Mouse (Mus musculus): ENCODE results near the gene Fbn1.

Fbn1 gene

DNA sequence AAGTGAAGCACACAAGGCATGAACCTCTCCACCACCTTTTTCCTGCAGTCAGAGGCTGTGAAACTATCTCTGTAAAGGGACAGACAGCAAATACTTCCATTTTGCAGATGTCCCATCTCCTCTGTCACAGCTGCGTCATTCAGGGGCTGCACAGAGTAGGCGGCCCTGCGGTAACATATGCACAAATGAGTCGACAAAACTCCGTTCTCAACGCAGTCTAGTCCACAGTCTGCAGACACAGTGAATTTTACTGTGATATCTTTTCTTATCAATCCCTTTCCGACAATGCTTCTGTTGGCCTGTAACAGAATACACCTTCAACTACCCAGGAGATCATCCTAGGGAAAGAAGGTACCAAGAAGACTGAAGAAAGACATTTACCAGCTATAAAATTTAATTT is 9.6 kb downstream of the Fbn1 start:
- no peak for DNase-seq

DNA sequence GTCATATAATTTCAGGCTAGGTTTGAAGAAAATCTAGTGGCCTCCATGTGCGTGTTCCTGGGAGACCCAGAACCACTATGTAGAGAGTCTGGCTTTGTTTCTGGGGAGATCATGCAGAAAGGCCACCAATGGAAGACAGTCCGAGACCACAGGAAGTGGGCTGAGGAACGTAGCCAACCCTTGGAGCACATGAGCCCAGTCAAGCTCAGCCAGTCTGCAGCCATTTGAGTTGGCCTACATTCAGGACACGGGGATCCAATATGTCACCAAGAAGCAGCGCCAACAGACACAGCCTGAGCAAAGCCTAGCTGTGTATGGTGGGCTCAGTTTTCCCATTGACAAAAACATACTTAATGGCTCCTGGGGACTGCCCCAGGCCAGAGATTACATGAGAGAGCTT is 11.1 kb downstream of the Fbn1 start:
- peak; percentile 17 for DNase-seq

DNA sequence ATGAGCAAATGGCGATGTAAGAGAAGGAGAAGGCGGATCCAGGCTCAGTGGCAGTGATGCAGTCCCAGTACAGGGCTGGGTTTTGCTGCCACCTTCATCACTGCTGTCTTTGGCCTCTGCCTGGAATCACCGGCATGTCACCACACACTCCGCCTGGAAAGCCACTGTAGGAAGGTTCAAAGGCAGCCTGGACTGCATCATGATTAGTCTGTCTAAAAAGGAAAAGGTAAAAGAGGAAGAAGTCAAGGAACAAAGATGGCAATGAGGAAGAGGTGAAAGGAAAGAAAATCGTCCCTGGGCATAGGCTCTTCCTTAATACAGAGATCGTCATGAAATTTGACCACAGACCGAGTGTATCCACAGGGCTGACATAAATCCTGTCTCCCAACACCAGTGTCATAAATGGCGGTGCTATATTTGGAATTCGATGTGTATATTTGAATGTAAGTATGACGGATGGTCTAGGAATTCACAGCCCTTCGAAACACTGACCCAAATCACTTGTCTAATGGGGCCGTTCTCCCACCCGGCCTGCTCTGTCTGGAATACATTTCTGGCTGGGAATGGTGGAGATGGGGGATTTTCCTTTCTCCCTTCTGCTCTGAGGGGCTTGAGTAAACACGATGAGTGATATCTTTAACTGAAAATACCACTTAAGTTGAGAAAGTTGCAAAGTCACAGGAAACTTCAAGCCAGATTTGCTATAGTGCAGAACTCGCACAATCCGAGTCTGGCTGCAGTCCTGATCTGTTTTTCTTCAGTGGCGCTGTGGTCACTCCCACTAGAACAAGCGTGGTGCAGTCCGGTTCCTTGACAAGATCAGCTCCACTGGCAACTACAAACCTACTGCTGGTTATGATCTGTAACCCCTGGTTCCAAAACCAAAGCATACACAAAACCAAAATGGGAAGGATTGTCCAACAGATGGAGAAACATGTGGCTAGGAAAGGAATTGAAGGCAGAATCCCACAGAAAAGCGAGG is 12.7 kb downstream of the Fbn1 start:
- no peak for DNase-seq

DNA sequence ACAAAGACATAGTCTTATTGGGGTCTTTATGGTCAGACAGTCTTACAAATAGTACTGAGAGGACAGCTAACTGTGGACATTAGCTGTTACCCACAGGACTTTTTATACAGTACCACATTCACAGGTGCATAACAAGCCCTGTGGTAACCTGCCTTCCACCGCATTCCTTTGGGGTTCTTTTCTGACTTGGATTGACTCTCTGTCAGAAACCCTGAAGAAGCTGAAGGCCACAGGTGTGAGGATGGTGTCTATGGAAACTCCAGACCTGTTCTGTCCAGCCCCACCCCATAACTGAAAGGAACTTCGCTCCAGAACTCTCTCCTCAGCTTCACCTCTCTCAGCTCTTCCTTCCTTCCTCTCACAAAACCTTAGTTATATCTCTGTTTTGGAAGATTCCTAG is 13.5 kb downstream of the Fbn1 start:
- no peak for DNase-seq

DNA sequence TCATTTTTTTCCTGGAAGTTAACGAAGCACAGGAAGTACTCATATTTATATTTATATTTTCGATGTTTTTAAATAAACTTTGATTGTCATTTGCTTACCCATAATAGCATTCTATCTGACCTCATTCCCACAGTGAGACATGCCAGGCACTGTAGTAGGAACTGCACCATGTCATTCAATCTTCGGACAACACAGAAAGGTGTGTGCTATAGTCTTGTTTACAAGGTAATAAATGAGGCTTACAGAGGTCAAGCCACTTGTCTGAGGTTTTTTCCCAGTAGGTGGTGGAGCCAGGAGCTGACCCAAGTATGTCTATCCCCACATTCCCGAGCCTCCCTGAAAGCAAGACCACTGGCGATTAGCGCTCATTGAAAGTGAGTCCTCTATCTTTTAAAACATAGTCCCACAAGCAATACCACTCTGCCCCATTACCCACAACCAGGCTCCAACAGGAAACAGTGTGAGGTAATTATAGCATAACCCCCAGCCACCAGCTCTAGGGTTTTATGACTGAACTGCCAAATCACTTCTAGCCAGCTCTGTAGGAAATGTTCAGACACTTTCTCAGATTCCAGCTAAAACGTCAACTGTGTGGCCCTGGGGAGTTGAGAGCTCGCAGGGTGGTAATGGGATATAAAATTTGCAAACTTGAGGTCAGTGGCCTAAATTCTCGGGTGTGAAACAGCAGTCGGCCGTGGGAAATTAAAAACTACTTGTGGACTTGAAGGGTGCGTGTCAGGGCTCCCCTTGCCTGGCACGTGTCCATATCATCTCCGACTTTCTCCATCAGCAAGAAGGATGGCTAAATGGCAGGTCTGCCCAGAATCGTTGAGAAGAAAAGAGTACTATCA is 15.5 kb downstream of the Fbn1 start:
- no peak for DNase-seq

DNA sequence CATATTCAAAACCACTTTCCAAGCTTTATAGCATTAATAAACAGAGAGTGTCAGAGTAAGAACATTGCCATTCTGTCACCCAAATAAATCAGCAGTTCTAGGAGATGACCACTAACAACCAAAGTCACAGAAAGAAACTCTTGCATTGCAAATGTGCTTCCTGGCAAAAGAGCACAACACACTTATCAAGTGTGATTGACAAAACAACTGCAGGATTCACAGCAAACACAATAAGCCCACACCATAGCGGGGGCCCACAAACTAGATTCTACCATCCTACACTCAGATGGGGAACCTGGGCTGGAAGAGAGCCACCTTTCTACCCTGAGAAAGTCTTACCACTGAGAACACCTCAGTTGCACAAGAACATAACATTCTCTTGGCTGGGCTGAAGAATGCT is 17.8 kb downstream of the Fbn1 start:
- no peak for DNase-seq

DNA sequence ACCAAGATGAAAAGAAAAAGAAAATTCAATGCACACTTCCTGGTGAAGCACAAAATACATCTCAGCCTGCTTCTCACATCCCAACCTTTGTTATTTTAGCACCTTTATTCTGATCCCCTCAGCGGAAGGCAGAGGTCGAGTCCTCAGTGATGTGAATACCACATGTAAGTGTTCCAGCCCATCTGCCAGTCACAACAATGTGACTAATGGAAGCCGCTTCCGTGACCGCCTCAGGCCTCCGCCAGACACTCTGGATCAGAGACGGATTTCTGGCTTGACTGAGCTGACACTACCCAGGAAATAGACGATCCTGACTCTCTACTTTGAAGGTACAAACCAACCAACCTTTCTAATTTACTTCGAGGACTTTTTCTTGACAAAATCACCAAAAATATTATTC is 22.9 kb downstream of the Fbn1 start:
- DNase-seq, result no peak

DNA sequence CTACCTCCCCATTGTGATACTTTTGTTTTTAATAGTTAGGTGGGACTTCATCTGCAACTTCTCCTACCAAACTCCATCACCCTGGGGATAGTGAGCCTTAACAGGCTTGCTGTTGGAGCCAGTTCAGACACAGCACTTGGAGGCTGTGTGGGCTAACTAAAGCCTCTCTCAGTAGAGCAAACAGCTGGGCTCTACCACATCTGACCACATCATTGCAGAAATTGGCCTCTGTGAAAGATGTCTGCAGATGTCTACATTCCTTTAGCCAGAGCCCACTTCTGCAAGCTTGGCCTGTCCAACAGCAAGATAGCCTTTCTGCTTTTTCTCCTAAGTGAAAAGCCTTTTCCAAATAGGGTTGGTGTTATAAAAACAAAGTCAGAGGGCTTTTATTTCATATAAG is 23.6 kb downstream of the Fbn1 start:
- peak; percentile 18 for DNase-seq

DNA sequence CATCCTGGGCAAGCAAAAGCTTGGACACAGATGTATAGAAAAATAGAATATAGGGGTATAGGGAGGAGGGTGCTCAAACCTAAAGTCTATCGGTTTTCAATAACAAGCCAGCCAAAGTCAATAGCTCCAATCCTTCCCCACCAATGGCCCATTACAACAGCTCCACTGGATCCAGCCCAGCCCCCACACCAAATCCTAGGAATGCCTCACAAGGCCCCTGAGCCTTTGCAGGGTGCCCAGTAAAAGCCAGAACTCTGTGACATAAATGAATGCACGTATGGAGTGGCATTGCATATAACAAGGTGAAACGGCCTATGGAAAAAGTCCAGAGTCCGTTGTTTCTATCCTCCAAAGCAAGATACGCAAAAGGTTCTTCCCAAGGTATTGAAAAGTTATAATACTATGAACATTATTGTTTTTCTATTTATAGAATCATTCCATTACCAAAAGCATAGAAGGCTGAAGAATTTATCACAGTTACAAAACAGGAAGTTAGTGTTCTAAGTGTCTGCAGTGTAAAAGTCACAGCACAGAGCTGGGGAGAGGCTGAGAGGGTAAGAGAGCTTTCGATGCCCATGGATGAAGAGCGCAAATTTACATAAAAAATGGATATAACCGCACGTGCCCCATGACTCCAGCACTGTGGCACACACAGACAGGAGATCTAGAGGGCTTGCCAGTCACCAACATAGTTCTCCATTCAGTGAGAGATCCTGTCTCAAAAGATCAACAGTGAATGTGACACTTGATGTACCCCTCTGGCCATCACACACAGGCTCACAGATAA is 26.1 kb downstream of the Fbn1 start:
- DNase-seq, result no peak

DNA sequence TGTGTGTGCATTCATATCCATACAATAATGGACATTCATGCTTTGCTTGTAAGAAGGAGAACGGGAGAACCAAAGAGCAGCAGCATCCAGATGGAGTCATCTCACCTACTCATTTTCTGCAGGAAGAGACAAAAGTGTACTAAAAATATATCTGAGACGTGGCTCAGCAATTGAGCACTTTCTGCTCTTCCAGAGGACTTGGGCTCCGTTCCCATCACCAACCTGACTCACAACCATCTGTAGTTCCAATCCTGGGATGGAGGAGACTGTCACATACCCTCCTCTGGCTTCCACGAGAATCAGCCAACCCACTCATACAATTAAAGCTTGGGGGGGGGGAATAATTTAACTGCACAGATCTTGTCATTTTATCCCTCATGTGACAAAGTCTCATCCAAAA is 26.7 kb downstream of the Fbn1 start:
- DNase-seq, result no peak

DNA sequence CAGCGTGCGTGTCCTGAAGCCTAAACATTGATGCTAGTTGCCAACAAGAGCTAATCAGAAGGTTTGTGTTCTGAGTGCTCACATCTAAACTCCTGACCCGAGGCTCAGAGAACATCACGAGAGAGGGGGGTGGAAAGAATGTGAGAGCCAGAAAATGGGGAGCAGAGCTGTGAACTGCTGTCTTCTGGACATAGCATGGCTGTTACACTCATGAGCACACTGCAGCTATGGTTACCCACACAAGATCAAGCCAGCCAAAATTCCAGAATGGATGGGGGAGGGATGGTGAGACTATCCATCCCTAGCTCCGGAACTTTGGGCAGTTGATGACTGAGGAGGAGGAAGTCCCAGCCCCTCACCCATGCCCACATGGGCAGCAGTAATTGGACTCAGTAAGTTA is 27.7 kb downstream of the Fbn1 start:
- DNase-seq, result peak; percentile 12

DNA sequence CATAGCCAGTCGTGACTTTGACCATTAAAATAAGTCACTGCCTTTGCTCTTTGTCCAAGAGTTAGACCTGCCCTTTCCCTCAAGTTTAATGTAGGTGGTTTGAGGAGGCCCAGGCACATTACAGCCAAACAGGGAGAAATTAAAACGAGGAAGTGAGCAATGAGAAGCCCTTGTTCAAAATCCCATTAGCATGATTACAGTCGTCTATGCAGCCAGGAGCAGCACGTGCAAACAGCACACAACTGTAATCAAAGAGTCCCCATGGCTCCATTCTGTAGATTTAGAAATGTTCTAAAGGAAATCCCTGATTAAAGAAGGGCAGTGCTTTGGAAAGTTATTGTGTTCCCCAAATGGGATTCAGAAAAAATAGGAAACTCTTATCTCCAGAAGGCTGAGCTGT is 29.1 kb downstream of the Fbn1 start:
- DNase-seq, result no peak

DNA sequence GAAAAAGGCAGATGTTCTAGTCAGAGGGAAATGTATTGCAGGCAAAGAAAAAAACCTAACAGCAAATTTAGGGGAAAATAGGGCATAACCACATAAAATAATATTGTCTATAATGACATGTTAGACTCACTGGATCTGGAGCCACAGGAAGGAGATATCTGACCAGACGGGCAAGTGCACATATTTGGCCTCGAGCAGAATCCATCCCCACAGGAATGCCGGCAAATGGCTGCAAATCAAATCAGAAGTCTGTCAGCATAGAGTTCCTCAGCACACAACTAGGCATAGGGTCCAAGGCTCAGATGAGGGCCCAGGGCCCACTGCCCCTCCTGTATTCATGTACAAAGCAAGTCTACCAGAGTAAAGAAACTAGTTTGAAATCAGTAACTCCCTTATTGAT is 30.4 kb downstream of the Fbn1 start:
- no peak for DNase-seq

DNA sequence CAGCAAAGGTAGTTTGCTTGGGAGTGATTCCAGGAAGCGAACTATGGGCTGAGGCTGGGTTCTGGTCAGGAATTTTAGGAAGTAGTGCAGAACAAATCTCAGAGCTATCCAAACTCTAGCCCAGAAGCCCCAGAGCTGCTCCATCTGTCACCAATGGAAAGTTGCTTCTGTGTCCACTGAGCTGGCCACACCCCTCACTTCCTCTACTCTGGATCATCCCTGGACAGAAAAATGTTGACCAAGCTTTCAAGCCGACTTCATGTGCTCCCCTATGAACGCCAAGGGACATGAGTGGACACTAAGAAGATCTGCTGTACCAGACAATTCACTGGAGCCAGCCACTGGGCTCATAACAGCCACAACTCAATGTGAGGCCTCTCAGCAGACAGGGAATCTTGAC is 31.6 kb downstream of the Fbn1 start:
- no peak for DNase-seq

DNA sequence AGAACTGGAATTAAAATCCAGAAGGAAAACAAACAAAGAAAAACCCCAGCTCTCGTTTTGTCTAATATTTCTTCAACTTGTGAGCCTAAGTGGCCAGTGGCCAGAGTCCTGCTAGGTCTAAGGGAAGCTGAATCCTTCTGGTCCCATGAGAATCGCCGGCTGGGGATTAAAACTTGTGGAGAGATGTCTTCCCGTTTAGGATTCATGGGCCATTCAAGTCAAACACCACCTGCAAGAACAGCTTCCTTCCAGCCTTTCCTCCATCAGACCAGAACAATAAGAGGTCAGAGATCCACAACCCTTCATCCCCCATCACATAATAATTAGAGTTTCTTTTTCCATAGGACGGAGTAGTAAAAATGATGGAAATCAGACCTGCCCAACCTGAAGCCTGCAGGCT is 33.1 kb downstream of the Fbn1 start:
- no peak for DNase-seq

DNA sequence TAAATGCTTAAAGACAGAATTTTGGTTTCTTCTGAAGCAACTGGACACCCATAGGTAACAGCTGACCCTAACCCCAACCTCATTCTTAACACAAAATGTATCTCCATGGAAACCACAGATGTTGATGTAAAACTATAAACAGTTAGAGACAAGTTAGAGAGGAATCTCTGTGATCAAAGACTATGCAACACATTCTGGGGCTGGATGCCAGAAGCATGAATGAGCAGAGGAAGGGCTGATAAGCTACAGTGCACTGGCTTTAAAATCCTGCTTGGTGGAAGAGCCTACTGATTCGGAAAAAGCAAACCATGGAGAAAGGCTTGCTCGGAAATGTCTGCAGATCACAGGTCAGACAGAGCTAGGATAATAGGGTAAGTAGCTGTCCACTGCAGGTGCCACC is 34.6 kb downstream of the Fbn1 start:
- no peak for DNase-seq

DNA sequence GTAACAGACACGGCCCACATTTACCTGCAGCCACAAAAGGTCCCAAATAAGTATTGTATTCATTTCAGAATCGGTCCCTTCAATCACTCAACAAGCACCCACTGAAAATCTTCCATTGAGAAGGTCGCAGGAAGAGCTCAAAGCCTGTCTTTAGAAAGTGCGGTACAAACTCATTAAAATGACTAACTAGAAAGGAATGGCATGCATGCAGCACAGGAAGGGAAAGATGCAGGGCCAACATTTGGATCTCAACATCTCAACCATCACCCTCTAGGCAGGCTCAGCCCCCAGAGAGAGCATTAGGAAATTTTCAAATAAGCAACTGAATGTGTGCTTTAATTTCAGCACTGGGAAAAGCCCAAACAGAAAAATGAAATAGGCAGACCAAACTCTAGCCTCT is 36.1 kb downstream of the Fbn1 start:
- no peak for DNase-seq

DNA sequence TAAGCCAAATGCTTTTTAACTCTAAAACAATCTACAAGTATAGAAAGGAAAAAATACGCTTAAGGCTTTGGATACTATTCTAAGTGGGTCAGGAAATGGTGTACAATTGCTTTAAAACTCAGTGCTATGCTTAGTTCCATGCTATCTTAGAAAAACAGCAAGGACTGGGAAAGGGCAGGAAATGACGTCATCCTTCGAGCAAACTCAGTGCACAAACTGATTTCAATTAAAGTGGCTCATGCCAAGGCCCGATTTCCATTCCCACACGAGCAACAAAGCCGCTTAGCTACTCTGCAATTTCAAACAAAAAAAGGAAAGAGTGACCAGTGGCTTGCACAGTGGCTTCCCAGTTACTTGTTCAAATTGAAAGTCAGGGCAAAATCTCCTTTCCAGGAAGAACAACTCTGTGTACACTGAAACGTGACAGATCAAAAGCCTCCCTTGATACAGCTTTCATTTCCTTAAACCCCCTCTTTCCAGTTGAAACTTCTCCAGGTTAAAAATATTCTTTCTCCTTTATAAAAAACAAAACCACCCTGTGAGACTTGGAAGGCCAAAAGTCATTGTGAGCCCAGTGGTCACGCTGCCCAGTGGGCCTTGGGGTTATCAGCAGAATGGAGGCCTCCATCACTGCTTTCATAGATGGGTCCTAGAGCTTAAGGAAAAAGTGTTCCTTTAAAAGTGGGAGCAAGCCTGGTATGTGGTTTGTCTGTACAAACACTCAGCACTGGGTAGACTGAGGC is 37.1 kb downstream of the Fbn1 start:
- DNase-seq, result peak; percentile 42

DNA sequence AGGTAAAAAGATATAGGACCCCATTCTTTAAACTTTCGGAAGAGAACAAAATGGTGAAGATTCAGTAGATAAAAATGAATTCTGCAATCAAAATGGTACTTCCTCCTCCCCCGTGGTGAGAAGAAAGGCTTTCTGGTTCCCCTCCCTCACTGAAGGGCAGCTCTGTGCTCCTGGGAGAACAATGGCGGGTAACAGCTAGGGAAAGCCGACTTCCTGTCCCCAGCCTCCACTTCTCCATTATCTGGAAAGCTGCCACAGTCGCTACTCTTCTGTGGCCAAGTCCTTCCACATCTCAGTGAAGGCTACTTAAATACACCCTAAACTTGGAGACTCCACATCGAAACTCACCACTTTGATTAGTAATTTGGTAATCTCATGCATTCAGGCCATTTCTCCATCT is 43.8 kb downstream of the Fbn1 start:
- no peak for DNase-seq

DNA sequence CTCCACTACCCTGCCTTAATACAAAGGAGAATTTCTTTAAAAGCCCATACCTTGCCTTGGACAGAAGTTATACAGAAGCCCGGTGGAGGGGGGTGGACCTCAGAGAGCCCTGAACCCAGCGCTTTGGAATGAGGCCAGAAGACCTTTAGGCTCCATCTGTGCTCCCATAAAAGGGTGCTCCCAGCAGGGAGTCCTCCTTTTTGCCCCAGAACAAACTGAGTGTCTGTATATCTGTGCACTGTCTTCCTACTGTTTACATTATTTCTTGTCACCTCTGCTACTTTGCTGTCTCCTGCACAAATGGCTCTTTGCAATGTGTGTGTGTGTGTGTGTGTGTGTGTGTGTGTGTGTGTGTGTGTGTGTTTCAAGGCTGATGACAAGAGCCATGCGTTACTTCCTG is 48.7 kb downstream of the Fbn1 start:
- DNase-seq, result no peak

DNA sequence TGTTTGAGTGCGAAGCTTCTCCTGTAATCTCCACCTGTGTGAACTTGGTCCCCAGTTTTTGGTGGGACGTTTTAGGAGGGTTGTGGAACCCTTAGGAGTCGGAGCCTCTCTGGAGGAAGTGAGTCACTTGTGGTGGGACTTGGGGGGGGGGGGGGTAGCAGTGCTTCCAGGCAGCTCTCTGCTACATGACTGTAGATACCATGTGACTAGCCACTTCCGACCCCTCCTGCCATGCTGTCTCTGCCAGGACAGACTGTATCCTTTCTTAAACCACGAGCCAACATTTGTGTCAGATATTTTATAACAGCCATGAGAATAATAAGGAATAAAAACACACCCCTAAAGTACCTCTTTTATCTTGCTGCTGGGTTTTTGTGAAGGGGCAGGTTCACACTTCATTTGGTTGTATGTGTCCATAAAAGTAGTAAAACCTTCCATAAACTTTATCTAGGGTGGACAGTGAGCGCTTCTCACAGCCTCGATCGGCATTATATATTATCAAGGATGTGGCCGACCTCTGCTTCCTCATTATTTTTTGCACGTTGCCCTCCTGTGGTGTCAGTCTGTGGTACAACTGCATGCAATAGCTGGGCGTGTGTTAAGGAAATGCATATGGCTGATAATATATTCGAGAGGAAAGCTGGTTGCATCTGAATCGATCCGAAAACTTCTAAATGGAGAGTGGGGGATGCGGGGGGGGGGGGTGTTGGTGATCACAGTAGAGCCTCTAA is 51.6 kb downstream of the Fbn1 start:
- DNase-seq, result no peak

DNA sequence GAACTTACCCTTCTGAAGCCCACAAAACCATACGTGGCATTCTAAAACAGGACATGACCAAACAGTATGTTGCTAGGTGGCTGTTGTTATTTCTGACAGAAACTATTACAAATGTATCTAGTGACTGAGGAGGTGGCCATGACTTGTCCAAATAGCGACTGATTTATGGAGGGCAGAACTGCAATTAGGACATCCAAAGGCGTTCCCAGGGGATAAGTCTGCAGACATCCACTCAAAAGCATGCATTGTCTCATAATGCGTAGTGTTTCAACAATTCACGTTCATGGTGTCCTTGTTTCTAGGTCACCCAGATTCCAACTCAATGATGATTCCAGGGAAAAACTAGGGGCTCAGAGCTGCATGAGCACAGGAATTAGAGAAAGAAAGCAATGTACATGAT is 53.0 kb downstream of the Fbn1 start:
- DNase-seq, result no peak

Data from kidney, adult 9 months (tissue).